Mouse (Mus musculus): Measurements from ENCODE around the gene Sit1. TPM values are rescaled to one million over a fixed set of nuclear protein-coding genes. Genes with fewer than 3 reads are reported as not detected.
A peak's percentile ranks its signal among the peaks of the same experiment; 100 is the strongest.

Gene Sit1
- polyA plus RNA-seq, 1 experiment, result 17.1 TPM

DNA sequence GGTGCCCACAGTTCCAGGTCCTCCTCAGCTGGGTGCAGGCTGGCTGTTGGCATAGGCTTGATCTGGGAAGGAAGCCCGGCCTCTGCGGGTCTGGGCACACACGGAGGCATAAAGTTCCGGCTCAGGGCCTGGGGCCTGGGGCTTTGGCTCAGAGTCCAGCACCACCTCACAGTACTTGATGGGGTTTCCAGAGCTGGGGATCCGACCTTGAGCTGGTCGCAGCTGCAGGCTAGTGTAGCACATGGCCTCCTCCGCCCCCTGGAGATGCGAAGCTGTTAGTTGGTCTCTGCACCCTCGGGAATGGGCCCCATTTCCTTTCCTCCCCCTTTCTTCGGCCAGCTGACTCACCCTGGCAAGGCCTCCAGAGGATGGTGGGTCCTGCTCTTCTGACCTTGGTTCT lies 943 bp downstream of the Sit1 start:
- H3K36me3 ChIP-seq (ENCODE audit: control insufficient read depth, insufficient read depth, low read length), result no peaks in the 10 kb centered on the region
- 22% methylated on average over 10 of the region's 10 CpGs for WGBS
- H3K4me1 ChIP-seq (ENCODE audit: control insufficient read depth, insufficient read depth, insufficient read length), result peaks cover 29% of the 10 kb centered on the region; the same call in 1 of the 2 replicates
- peak overlapping the region; percentile 52 for H3K4me3 ChIP-seq (ENCODE audit: extremely low read depth, insufficient read depth, insufficient read length)
- H3K27ac ChIP-seq (ENCODE audit: insufficient read depth, low read length), result peak overlapping the region; percentile 63
- H3K27me3 ChIP-seq (ENCODE audit: control insufficient read depth, insufficient read depth, low read length), result no peaks in the 10 kb centered on the region
- TF ChIP-seq POLR2A (IDR thresholded peaks at IDR 0.05; ENCODE audit: low read depth, low read length) (no peak), CTCF (IDR thresholded peaks at IDR 0.05; ENCODE audit: extremely low read depth, insufficient read depth, insufficient read length, insufficient replicate concordance) (no peak)
- no peak for DNase-seq (ENCODE audit: low read depth in 1 of 2, low spot score in 2 of 2)

DNA sequence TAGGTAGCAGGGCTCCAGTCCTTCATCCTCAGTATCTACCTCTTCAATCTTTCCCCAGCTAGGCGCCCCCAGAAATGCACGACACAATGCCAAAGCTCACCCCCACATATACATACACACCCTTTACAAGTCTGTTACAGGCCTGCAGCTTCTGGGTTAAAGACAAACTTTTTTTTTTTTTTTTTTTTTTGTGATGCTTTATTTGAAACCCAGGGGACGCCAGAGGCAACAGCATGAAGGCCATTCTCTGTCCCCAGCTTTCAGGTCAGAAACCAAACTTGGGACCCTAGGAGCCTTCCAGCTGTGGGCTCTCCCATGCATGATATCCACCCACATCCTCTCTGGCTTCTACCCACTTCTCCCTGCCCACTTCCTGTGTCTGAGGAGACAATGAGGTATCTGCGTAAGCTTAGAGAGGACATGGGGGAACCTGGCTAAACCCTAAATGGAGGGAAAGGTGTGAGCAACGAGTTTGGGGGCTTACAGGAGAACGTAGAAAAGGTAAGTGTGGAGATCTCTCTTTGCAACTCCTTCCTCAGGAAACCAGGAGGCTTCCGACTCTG lies 1.6 kb downstream of the Sit1 start:
- WGBS, result 16% methylated on average over 7 of the region's 7 CpGs
- DNase-seq (ENCODE audit: low read depth in 1 of 2, low spot score in 2 of 2), result peak in 1 of 2 experiments; percentile 34
- H3K27ac ChIP-seq (ENCODE audit: insufficient read depth, low read length), result peak overlapping the region; percentile 63
- peak overlapping the region; percentile 52 for H3K4me3 ChIP-seq (ENCODE audit: extremely low read depth, insufficient read depth, insufficient read length)
- no peaks in the 10 kb centered on the region for H3K27me3 ChIP-seq (ENCODE audit: control insufficient read depth, insufficient read depth, low read length)
- peaks cover 29% of the 10 kb centered on the region; the same call in 1 of the 2 replicates for H3K4me1 ChIP-seq (ENCODE audit: control insufficient read depth, insufficient read depth, insufficient read length)
- H3K36me3 ChIP-seq (ENCODE audit: control insufficient read depth, insufficient read depth, low read length), result no peaks in the 10 kb centered on the region
- no peak for TF ChIP-seq CTCF (IDR thresholded peaks at IDR 0.05; ENCODE audit: extremely low read depth, insufficient read depth, insufficient read length, insufficient replicate concordance)
- TF ChIP-seq POLR2A (IDR thresholded peaks at IDR 0.05; ENCODE audit: low read depth, low read length), result no peak

DNA sequence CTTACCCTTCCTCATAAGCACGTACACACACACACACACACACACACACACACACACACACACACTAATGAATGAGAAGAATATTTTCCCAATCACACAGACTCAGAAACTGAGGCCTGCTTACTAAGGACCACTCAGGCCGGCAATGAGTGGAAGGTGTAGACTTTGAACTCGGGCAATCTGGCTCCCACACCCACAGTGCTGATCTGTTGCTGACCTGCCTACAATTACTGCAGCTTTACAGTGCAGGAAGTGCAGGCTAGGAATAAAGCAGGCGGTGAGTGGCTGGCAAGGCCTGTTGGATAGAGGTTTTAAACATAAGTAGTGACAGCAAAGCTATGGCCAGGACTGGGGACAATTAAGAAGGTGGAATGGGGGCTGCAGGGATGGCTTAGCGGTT lies 2.5 kb downstream of the Sit1 start:
- 83% methylated on average over 5 of the region's 5 CpGs for WGBS
- no peak overlapping the region for H3K27ac ChIP-seq (ENCODE audit: insufficient read depth, low read length)
- peaks cover 37% of the 10 kb centered on the region; the same call in 1 of the 2 replicates for H3K4me1 ChIP-seq (ENCODE audit: control insufficient read depth, insufficient read depth, insufficient read length)
- H3K36me3 ChIP-seq (ENCODE audit: control insufficient read depth, insufficient read depth, low read length), result no peaks in the 10 kb centered on the region
- H3K4me3 ChIP-seq (ENCODE audit: extremely low read depth, insufficient read depth, insufficient read length), result no peak overlapping the region
- no peaks in the 10 kb centered on the region for H3K27me3 ChIP-seq (ENCODE audit: control insufficient read depth, insufficient read depth, low read length)
- DNase-seq (ENCODE audit: low read depth in 1 of 2, low spot score in 2 of 2), result no peak
- no peak for TF ChIP-seq CTCF (IDR thresholded peaks at IDR 0.05; ENCODE audit: extremely low read depth, insufficient read depth, insufficient read length, insufficient replicate concordance)
- no peak for TF ChIP-seq POLR2A (IDR thresholded peaks at IDR 0.05; ENCODE audit: low read depth, low read length)

DNA sequence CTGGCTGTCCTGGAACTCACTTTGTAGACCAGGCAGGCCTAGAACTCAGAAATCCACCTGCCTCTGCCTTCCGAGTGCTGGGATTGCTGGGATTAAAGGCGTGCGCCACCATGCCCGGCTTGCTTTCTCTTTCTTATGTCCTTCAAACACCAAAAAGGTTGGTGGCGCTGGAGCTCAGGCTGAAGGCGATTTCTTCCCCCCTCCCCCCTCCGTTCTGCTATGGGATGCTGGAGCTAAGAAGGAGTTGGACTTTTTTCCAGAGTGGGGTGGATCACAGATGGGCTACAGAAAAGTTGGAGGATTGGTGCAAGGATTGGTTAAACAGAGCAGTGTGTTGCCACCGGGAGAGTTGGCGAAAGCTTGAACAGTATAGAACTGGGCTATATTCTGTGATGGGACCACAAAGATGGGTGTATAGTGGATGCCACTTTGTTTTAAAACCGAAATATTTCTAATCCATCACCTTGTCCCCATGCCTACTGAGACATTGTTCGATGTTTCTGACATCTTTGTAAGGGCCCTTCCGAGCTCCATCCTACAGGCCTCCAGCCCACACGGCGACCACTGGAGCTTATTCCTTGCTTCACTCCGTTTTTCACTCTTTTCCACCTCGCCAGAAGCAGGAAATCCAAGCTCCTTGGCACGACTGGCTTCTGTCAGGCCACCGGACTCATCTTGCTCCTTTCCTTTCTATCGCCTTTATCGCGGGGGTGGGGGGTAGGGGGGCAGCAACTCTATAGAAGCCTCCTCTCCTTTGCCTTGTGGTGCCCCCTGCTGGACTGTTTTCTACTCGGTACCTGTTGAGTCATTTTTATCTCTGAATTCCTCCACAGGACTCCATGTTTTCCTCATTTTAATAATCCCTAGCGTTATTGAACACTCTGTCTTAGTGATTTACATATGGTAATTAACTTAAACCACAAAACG lies 4.4 kb downstream of the Sit1 start:
- WGBS, result 36% methylated on average over 24 of the region's 24 CpGs
- Histone ChIP-seq H3K27me3 (ENCODE audit: control insufficient read depth, insufficient read depth, low read length) (no peaks in the 10 kb centered on the region), H3K4me3 (ENCODE audit: extremely low read depth, insufficient read depth, insufficient read length) (peak overlapping the region; percentile 28; the same call in 1 of the 2 replicates), H3K27ac (ENCODE audit: insufficient read depth, low read length) (peak overlapping the region; percentile 96), H3K36me3 (ENCODE audit: control insufficient read depth, insufficient read depth, low read length) (no peaks in the 10 kb centered on the region), H3K4me1 (ENCODE audit: control insufficient read depth, insufficient read depth, insufficient read length) (peaks cover 50% of the 10 kb centered on the region; the same call in 1 of the 2 replicates)
- no peak for TF ChIP-seq POLR2A (IDR thresholded peaks at IDR 0.05; ENCODE audit: low read depth, low read length)
- peak; percentile 62; the same call in 1 of the 2 replicates for TF ChIP-seq CTCF (IDR thresholded peaks at IDR 0.05; ENCODE audit: extremely low read depth, insufficient read depth, insufficient read length, insufficient replicate concordance)
- peak; percentile 63 to 87 for DNase-seq (ENCODE audit: low read depth in 1 of 2, low spot score in 2 of 2)

DNA sequence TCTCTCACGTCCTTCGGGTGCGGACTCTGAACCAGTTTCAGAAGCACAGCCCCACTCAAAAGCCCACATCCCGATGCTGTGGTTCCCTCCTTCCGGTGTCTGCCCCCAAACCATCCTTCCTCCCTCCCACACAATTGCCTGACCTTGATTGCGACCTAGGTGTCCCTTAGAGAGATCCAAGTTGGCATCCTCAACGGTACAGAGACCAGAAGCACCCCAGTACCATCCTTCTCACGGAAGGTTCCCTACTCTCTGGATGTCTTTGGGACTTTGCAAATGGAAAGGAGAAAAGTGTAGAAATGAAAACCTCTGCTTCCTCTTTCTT lies 5.0 kb downstream of the Sit1 start:
- Histone ChIP-seq H3K4me1 (ENCODE audit: control insufficient read depth, insufficient read depth, insufficient read length) (peaks cover 48% of the 10 kb centered on the region; the same call in 1 of the 2 replicates), H3K27me3 (ENCODE audit: control insufficient read depth, insufficient read depth, low read length) (no peaks in the 10 kb centered on the region), H3K27ac (ENCODE audit: insufficient read depth, low read length) (peak overlapping the region; percentile 96), H3K4me3 (ENCODE audit: extremely low read depth, insufficient read depth, insufficient read length) (peak overlapping the region; percentile 32), H3K36me3 (ENCODE audit: control insufficient read depth, insufficient read depth, low read length) (no peaks in the 10 kb centered on the region)
- TF ChIP-seq POLR2A (IDR thresholded peaks at IDR 0.05; ENCODE audit: low read depth, low read length) (no peak), CTCF (IDR thresholded peaks at IDR 0.05; ENCODE audit: extremely low read depth, insufficient read depth, insufficient read length, insufficient replicate concordance) (no peak)
- DNase-seq (ENCODE audit: low read depth in 1 of 2, low spot score in 2 of 2), result no peak
- 6% methylated on average over 8 of the region's 8 CpGs for WGBS

DNA sequence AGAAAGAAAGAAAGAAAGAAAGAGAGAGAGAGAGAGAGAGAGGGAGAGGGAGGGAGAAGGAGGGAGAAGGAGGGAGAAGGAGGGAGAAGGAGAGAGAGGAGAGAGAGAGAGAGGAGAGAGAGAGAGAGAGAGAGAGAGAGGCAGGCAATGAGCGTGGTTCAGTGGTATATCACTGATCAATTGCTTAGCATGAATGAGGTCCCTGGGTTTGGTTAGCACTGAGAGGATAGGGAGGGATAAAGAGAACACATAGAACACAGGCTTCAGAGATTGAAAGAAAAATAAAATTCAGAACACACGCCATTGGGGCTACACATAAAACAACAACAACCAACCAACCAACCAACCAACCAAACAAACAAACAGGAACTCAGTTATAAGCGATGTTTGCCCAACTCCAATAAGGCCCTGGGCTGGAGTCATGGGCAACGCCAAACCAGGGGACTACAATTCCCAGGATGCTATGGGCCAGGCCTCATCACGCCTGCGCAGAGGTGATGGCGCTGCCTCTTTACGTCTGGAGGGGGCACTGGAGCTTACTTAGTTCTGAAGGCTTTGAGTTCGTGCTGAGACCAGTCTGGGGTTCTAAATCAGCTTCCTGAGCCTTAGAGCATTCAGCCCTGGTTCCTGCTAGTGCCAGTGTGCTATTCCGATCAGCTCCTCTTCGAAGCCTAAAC lies 5.5 kb downstream of the Sit1 start:
- WGBS, result 17% methylated on average over 11 of the region's 11 CpGs
- peak overlapping the region; percentile 96 for H3K27ac ChIP-seq (ENCODE audit: insufficient read depth, low read length)

More for the DNA sequence above, 5.5 kb downstream of the Sit1 start:
- Histone ChIP-seq H3K27me3 (ENCODE audit: control insufficient read depth, insufficient read depth, low read length) (no peaks in the 10 kb centered on the region), H3K36me3 (ENCODE audit: control insufficient read depth, insufficient read depth, low read length) (no peaks in the 10 kb centered on the region), H3K4me1 (ENCODE audit: control insufficient read depth, insufficient read depth, insufficient read length) (peaks cover 49% of the 10 kb centered on the region; the same call in 1 of the 2 replicates), H3K4me3 (ENCODE audit: extremely low read depth, insufficient read depth, insufficient read length) (peak overlapping the region; percentile 32)
- DNase-seq (ENCODE audit: low read depth in 1 of 2, low spot score in 2 of 2), result peak; percentile 90 to 93
- TF ChIP-seq POLR2A (IDR thresholded peaks at IDR 0.05; ENCODE audit: low read depth, low read length), result peak; percentile 31; the same call in 1 of the 2 replicates
- TF ChIP-seq CTCF (IDR thresholded peaks at IDR 0.05; ENCODE audit: extremely low read depth, insufficient read depth, insufficient read length, insufficient replicate concordance), result peak; percentile 43; the same call in 1 of the 2 replicates

Measured in spleen, adult 2 months (tissue).